Mouse (Mus musculus): ENCODE data around the gene Gm525.
A peak's percentile ranks its signal among the peaks of the same experiment; 100 is the strongest.

DNA sequence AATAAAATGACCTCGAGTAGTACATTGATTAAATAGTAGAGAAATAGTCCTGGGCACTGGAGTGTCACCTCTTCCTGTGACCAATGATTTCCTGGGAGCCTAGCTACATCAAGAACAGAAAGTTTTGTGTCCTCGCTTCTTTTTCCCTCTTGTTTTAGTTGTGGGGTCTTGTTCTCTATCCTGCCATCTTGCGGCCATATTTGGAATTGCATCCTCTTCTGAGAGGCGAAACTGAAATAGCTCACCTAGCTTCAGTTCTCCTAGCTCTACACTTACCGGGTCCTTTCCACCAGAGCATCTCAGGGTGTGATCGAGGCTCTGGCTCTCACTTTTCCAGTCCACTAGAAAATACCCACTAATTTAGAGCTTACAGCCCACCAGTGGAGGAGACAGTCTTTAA, 4.3 kb upstream of the Gm525 start:
- TF ChIP-seq POLR2A (IDR thresholded peaks at IDR 0.05; ENCODE audit: low read depth, low read length) (no peak), CTCF (IDR thresholded peaks at IDR 0.05; ENCODE audit: extremely low read depth, insufficient read length, insufficient replicate concordance, low read depth, low read length) (peak; percentile 41; the same call in 1 of the 2 replicates)
